Mouse (Mus musculus): ENCODE data around the gene Eno2. TPM values are rescaled to one million over a fixed set of nuclear protein-coding genes. Genes with fewer than 3 reads are reported as not detected.

Eno2 gene
- total RNA-seq, 2 experiments from 2014 or later = 466 to 486 TPM

GRCm38 (mm10) chr6:124779222-124779983 lies 9.9 kb upstream of the Eno2 start, which contains the start of gene Lrrc23:
TSS of gene Lrrc23 (minus strand) at chr6:124779727.
- DNase-seq (ENCODE audit: extremely low spot score in 1 of 2, low spot score in 2 of 2) = peak; percentile 58 to 62
- intact Hi-C loops (cut with DNase I) = no loop called here

GRCm38 (mm10) chr6:124770511-124770910 lies 1.0 kb upstream of the Eno2 start:
- peak in 1 of 2 experiments; percentile 30 for DNase-seq (ENCODE audit: extremely low spot score in 1 of 2, low spot score in 2 of 2)
- intact Hi-C loops (cut with DNase I) = no loop called here

GRCm38 (mm10) chr6:124770013-124770412 lies 540 bp upstream of the Eno2 start:
- DNase-seq (ENCODE audit: extremely low spot score in 1 of 2, low spot score in 2 of 2) = no peak
- intact Hi-C loops (cut with DNase I) = no loop called here

GRCm38 (mm10) chr6:124768704-124769044 lies 799 bp downstream of the Eno2 start:
- intact Hi-C loops (cut with DNase I) = no loop called here
- no peak for DNase-seq (ENCODE audit: extremely low spot score in 1 of 2, low spot score in 2 of 2)

GRCm38 (mm10) chr6:124767920-124768703 lies 1.4 kb downstream of the Eno2 start:
- DNase-seq (ENCODE audit: extremely low spot score in 1 of 2, low spot score in 2 of 2) = peak in 1 of 2 experiments; percentile 72
- intact Hi-C loops (cut with DNase I) = no loop called here

GRCm38 (mm10) chr6:124767536-124767919 lies 1.9 kb downstream of the Eno2 start:
- intact Hi-C loops (cut with DNase I) = no loop called here
- DNase-seq (ENCODE audit: extremely low spot score in 1 of 2, low spot score in 2 of 2) = peak in 1 of 2 experiments; percentile 22

- DNase-seq (ENCODE audit: extremely low spot score in 1 of 2, low spot score in 2 of 2) = no peak
- intact Hi-C loops (cut with DNase I) = no loop called here
Observed at GRCm38 (mm10) chr6:124765951-124766350, 3.5 kb downstream of the Eno2 start.

- peak; percentile 54 to 89 for DNase-seq (ENCODE audit: extremely low spot score in 1 of 2, low spot score in 2 of 2)
- intact Hi-C loops (cut with DNase I) = loop anchor here (5.0 kb wide), 1 partner anchor 48 kb away; the partner anchor contains the start of gene Spsb2
Observed at GRCm38 (mm10) chr6:124759259-124759658, 10.2 kb downstream of the Eno2 start.

- intact Hi-C loops (cut with DNase I) = loop anchor here (5.0 kb wide), 1 partner anchor 48 kb away; the partner anchor contains the start of gene Spsb2
- DNase-seq (ENCODE audit: extremely low spot score in 1 of 2, low spot score in 2 of 2) = no peak
Observed at GRCm38 (mm10) chr6:124758849-124759232, 10.6 kb downstream of the Eno2 start.

- intact Hi-C loops (cut with DNase I) = loop anchor here (5.0 kb wide), 1 partner anchor 49 kb away; the partner anchor contains the start of gene Spsb2
- peak; percentile 54 to 67 for DNase-seq (ENCODE audit: extremely low spot score in 1 of 2, low spot score in 2 of 2)
Observed at GRCm38 (mm10) chr6:124757909-124758848, 11.3 kb downstream of the Eno2 start.

- intact Hi-C loops (cut with DNase I) = loop anchor here (5.0 kb wide), 1 partner anchor 50 kb away; the partner anchor contains the start of gene Spsb2
- no peak for DNase-seq (ENCODE audit: extremely low spot score in 1 of 2, low spot score in 2 of 2)
Observed at GRCm38 (mm10) chr6:124757351-124757880, 12.1 kb downstream of the Eno2 start.

- DNase-seq (ENCODE audit: extremely low spot score in 1 of 2, low spot score in 2 of 2) = peak; percentile 70 to 94
- intact Hi-C loops (cut with DNase I) = loop anchor here (5.0 kb wide), 1 partner anchor 50 kb away; the partner anchor contains the start of gene Spsb2
Observed at GRCm38 (mm10) chr6:124756652-124757350, 12.7 kb downstream of the Eno2 start.

- intact Hi-C loops (cut with DNase I) = loop anchor here (5.0 kb wide), 1 partner anchor 51 kb away; the partner anchor contains the start of gene Spsb2
- peak in 1 of 2 experiments; percentile 88 for DNase-seq (ENCODE audit: extremely low spot score in 1 of 2, low spot score in 2 of 2)
Observed at GRCm38 (mm10) chr6:124755831-124756595, 13.5 kb downstream of the Eno2 start, which contains the start of the genes Gm45234 and Atn1. TSS of gene Gm45234 (minus strand) at chr6:124756021. TSS of gene Atn1 (minus strand) at chr6:124756524.

- no peak for DNase-seq (ENCODE audit: extremely low spot score in 1 of 2, low spot score in 2 of 2)
- intact Hi-C loops (cut with DNase I) = loop anchor here (5.0 kb wide), 1 partner anchor 52 kb away; the partner anchor contains the start of gene Spsb2
Observed at GRCm38 (mm10) chr6:124755306-124755705, 14.2 kb downstream of the Eno2 start.

- DNase-seq (ENCODE audit: extremely low spot score in 1 of 2, low spot score in 2 of 2) = no peak
- intact Hi-C loops (cut with DNase I) = no loop called here
Observed at GRCm38 (mm10) chr6:124753861-124754260, 15.6 kb downstream of the Eno2 start.

- DNase-seq (ENCODE audit: extremely low spot score in 1 of 2, low spot score in 2 of 2) = no peak
- intact Hi-C loops (cut with DNase I) = no loop called here
Observed at GRCm38 (mm10) chr6:124750405-124750804, 19.1 kb downstream of the Eno2 start.

Data from left cerebral cortex, postnatal 10 days (tissue).